Mouse (Mus musculus) common myeloid progenitor, adult 5-6 weeks (primary cell): Measurements from ENCODE around the gene Adnp. TPM values are rescaled to one million over a fixed set of nuclear protein-coding genes. Genes with fewer than 3 reads are reported as not detected.
A peak's percentile ranks its signal among the peaks of the same experiment; 100 is the strongest.

Experiments
- ATAC-seq: replicated peaks from 2 replicates; pipeline ENCODE4 v1.8.0; 2016; ENCODE audit warnings: low read depth, mild to moderate bottlenecking, moderate TSS enrichment, inconsistent platforms; ENCODE audit not compliant: poor library complexity, severe bottlenecking
- total RNA-seq: library from RNA; stranded (forward); fragments of 200-1000, 187-1606 nt; gene quantifications from 2 replicates; pipeline ENCODE4 v1.2.3, GENCODE M21; 2017

The Adnp gene
- total RNA-seq, 1 experiment from 2014 or later = 15.9 TPM

DNA sequence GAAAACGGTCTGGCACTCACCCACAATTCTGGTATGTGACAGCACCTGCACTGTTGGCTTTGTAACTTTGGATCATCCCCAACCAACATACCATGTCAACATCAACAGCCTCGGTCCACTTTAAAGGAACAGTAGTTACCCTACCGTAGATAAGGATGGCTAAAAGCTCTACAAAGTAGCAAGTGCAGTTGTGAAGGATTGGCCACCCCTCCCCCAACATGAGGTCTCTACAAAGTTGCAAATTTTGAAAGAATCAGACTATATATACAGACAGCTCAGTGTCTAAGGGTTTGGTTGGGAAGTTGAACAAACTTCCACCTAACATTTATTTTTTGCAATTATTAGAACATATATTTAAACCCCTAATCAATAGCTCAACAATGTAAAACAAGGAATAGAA, 971 bp upstream of the Adnp start:
- no peak for ATAC-seq

DNA sequence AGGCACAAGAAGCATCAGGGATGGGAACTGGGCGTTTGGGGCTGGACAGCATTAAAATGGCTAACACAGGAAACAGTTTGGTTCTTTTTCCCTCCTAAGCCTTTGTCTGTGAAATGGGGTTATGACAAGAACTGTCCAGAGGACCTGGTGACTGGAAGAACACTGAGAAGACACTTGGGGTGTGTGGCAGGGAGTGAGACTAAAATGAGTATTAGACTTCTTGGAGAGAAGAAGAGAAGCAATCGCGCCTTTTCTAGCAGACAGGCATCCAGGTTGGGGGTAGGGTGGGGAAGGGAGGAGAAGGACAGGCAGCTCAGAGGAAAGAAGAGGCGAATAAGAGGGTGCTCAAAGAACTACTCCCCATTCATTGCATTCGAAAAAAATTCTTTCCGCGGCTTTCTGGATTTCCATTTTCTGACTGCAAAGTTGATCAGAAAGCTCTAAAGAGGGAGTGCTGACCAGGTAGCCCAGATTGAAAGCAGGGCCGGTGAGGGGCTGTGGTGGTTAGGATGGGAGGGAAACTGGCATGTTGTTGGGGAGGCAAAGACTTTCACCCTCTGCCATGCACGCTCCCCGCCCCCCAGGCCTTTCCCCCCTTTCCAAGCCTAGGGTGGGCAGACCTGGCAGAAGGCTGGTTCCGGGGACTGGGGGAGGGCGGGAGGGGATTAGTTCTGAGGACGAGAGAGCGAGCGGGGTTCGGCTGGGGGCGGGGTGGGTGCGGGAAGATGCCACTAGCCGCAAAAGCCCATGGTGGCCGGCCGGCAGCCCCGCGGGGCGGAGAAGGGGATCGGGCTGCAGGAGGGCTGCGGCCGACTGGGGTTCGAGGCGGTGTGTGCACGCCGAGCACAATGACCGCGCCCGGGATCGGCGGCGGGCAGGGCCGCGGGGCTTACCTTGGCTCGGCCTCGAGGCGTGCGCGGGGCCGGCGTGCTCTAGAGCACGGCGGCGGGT, 956 bp downstream of the Adnp start:
- ATAC-seq = no peak

DNA sequence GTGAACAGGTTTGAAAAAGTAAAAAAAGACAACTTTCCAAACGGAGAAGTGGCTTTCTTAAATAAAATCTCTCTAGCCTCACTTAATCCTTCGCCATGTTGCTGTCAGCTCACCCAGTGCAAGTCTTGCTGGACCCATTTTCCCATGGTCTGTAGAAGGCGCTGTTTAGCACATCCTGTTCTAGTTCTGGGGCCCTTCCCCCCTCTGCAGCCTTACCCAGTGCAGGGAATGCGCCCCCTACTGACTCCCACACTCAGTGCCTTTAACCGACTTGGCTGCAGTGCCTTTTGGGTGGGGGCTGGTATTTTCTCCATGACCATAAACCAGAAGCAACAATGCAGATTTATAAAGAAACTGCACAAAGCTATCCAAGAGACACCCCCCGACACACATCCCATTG, 1.6 kb downstream of the Adnp start:
- ATAC-seq = peak; percentile 66

DNA sequence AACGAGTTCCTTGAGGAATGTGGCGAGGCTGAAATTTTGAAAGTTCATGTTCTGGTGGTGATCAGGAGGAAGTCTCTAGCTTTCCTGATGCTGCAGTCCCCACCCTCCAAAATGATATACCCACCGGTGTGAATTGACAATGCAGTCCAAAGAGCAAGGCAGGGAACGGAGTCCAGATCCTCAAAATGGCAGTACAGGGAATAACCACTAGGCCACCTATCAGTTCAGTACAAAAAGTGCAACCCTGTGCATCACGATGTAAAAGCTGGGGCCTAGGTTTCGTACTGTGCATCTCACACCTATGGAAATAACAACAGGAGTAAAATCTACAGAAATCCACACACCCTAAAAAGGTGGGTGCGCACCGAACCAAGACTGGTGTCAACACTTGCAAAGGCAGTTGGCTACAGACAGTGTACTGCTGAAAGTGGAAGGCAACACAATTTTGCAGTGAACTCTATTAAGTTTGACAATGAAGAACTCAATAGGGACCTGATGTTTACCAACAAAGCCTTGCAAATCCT, 2.4 kb downstream of the Adnp start:
- no peak for ATAC-seq

DNA sequence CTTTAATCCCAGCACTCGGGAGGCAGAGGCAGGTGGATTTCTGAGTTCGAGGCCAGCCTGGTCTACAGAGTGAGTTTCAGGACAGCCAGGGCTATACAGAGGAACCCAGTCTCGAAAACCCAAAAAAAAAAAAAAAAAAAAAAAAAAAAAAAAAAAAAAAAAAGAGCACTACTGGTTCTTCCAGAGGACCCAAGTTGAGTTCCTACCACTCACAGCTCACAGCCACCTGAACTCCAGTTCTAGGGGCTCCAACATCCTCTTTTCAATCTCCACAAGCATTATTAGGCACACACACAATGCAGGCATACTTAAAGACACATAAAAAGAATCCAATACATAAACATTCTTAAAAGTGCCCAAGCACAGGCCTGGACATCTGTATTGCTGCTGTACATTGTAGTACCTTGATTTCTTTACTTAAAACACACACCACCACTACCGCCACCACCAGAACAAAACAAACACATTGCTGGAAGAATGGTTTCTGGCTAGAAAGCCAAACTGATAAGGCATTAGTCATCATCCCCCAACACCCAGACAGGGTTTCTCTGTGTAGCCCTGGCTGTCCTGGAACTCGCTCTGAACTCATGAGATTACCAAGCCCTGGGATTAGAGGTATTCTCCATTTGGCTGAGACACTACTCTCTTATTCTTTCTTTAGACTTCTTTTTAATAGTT, 6.8 kb downstream of the Adnp start:
- ATAC-seq = peak; percentile 16; the same call in 1 of the 2 replicates

DNA sequence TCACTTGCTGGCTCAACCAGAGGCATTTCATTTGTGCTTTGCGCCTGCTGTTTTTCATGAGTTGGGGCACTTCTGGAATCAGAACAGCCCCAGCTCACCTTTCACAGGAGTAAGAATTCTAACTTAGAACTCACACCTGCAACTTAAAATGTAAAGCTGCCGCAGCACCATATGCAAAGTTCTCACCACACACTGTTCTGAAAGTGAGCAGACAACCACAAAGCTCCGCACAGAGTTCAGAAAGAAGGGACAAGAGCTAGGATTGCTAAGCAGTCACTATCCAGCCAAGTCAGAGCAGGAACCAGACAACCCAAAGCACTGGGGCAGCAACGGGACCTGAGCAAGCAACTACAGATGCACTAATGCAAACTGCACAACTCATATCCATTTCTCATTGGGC, 7.4 kb downstream of the Adnp start:
- no peak for ATAC-seq

DNA sequence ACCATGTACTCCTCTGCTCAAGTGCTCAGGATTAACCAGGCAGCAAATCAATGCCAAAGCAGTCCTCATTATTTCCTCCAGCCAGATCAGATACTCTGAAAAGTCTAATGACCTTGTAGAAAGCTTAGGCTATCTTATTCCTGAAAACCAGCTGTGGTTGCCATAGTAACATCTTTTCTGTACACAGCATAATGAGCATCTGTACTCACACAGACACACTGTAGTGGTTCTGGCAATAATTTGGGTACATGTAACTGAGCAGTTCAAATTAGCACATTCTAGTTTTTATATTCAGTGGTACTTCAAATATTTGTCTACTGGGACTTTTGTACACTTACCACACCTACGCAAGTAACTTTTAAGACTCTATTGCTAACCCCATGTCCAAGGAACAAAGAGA, 8.5 kb downstream of the Adnp start:
- no peak for ATAC-seq

DNA sequence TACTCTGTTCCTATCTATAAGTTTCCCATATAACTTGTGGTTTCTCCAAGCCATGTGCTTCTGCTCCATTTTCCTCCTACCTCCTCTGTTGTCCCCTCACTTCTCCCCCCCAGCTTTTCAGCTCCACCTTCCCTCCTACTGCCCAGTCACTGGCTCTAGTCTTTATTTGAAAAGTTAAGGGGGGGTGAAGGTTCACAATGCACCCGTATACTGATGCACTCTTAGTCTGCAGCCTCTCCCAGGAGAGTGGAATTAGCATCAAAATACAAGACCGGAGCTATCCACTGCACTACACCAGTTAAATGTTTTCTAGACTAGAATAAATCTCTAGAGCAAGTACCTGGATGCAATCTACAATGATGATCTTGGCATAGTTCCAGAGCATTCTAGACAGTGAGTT, 11.2 kb downstream of the Adnp start:
- ATAC-seq = no peak

DNA sequence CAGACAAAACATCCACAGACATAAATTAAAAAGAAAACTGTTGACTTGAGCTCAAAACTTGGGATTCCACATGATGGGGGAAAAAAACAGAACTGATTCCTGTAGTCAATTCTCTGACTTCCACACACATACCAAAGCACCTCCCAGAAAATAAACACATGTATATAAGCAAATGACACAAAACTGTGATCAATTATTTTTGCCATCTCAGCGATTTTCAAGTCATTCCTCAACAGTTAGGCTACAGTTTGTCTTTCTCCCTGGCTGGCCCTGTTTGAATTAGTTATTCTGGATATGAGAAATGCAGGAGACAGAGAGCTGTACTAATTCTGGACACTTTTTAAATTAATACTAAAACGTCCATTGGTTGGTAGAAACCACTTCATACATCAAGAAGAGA, 13.2 kb downstream of the Adnp start:
- ATAC-seq = no peak

DNA sequence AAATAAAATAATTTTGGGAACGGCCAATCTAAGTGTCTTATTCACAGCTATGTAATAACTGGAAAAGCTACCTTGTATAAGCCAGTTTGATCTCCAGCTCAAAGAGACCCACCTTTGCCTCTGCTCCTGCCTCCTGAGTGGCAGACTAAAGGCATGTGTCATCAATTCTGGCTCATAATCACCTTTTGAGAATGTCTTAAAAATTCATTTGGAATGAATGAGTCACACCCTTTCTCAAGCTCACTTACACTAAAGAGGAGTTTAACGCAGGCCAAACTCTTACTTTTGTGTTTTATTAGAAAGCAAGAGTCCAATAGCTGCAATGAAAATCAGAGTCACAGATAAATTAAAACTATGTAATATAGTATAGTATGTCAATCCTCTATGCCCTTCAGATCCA, 15.1 kb downstream of the Adnp start:
- no peak for ATAC-seq

DNA sequence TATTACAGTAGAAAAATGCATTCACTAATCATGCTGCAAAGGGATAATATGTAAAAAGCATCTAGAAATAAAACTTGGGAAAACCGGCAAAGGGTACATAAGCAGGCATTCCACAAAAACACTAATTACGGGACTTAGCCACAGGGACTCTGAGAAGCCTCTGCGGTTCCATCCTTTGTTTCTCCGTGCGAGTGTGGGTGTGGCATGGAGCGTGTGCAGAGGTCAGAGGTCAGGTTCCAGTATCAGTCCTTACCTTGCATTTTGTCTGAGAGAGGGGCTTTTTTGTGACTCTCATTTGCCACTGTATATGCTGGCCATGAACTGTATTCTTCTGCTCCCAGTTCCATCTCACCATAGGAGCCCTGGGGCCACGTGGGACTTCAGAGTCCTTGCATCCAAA, 31.0 kb downstream of the Adnp start:
- no peak for ATAC-seq

DNA sequence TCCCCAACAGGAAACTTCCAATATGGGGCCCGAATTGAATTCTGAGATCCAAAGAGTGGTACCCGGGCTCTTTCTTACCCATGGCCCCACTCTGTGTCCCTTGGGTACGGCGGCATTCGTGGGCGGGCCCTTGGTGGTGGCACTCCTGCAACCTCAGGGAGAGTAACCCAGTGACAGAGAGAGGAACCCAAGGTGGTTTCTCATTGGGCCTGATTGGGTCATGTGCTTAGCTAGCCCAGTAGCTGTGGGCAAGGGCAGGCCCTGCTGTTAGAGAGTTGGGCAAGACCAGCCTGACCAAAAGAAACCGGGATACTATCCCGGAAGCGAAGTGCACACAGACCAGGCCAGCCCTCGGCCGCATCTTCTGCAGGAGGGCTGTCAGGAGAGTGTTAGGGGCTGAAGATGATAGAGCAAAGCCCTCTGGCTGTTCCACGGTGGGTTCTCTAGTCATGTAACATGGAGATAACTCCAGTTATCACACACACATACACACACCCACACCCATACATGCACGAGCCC, 36.7 kb downstream of the Adnp start:
- ATAC-seq = peak; percentile 99

DNA sequence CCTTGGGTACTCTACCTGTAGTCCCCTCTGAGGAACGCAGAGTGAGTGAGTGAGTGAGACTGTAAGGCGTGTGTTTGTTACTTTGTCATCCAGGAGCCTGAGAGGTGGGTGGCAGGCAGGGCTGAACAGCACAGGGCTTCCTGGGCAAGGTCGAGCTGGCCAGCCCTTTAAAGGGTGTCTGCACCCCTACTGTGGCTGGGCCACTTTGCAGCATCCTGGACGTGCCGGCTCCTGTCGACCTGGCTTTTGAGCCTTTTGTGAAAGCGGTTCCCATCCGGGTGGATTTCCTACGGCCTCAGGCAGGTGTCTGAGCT, 37.2 kb downstream of the Adnp start:
- peak; percentile 17; the same call in 1 of the 2 replicates for ATAC-seq

DNA sequence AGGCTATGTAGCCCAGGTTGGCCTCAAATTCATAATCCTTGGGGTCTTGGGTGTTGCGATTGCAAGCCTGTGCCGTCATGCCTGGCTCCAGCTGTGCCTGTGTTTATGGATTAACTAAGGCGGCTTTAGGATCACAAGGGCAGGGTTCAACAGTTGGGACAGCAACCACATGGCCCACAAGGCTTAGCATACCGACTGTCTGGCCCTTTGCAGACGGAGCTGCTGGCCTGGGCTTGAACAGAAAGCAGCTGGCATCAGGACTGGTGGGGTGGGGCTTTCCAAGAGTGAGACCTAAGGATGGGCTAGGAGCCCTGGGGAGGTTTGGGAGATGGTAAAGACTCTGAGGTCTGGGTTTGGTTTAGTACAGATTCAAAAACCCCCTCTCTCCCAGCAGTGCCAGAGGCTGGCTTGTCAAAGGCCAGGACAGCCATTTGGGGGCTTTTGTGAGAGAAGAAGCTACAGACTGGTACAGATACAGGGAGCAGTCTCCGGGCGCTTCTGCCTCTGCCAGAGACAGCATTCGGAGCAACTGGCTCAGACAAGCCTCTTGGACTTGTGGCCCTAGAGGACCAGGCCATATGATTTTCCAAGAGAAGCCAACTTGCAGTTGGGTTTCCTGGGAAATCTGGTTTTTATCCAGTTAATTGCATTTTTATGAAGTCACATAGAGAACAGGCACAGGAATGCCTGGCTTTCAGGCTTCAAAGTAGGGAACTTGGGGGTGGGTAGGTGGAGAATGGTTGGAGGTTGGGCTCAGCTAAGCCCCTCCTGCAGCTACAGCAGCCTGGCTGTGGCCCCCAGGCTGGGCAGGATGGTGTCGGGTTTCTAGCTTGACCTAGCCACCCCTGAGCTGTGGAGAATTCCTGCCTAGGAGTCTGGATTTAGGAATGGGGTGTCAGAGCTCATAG, 37.8 kb downstream of the Adnp start:
- ATAC-seq = no peak

DNA sequence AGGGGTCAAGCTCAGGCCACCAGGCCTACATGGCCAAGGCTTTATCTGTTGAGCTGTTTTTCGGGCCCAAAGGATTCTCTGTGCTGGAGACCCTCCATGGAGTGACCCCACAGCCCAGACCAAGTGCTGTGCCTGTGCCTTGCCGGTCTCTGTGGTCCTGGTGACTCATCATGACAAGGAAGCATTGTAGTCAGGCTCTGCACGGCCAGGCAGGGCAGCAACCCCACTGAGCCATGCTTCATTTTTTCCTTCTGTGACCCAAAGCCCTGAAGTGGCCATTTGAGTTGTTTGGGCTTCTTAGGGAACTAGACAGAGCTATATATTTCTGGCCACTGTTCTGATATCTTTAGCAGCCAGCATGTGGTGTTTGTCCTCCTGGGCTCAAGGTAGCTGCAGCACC, 39.1 kb downstream of the Adnp start:
- ATAC-seq = no peak

DNA sequence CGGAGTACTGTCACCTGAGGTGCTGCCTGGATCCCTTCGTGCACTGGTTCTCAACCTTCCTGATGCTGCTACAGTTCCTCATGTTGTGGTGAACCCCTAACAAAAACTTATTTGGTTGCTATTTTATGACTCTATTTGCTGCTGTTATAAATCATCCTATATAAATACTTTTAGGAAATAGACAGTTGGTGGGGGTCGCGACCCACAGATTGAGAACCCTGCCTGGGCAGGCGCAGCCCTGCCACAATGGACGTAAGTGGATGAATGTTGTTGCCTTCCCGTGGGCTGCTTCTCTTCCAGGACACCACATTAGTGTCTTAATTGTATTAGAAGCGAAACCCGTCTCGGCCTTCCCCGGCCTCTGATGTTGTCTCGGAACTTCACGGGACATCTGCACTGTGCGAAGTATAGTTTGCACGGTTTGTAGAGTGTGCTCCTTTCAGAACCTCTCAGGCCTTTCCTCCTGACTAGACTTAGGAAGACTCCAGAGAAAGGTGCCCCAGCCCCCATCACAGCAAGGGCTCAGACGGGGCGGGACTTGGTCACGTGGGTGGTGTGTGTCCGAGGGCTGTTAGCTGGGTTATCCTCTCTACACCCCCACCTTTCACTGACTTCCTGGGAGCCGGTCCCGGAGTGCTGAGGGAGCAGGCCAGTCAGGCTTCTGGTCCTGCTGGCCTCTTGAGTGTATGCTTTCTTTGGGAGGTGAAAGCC, 40.0 kb downstream of the Adnp start:
- no peak for ATAC-seq

DNA sequence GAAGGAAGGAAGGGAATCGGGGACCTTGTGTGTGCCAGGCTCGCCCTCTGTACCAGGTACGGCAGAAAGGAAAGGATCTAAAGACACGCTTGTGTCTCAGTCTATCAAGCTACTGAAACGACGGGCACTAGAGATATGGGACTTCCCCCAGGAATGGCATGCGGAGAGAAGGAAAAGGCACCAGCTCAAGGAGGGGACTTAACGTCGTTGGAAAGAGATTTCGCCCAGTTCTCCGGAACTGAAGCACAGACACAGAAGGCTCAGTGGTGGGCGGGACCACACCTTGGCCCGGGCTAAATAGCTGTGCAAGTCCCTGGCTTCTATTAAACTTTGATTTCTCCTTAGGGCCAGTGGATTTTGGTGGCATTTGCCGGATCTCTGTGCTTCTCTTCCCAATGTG, 44.9 kb downstream of the Adnp start:
- ATAC-seq = no peak

DNA sequence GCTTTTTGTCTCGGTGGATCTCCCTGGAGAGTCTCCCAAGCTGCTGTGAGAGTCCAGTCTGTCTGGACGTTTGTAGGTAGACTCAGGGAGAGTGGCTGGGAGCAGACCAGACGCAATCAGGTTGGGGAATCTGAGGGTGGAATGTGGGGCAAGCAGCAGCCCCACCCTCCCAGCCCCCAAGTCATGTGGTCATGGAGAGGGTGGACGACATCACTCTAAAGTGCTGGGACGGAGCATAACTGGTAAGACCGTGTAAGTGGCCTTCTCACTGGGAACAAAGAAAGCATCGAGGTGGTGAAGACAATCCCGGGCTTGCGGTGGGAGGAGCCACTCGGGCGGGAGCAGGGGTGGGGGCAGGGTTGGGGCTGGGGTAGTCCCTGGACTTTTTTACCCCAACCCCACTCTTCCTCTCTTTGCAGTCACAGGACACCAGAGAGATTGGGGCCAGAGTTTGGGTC, 45.4 kb downstream of the Adnp start:
- no peak for ATAC-seq

DNA sequence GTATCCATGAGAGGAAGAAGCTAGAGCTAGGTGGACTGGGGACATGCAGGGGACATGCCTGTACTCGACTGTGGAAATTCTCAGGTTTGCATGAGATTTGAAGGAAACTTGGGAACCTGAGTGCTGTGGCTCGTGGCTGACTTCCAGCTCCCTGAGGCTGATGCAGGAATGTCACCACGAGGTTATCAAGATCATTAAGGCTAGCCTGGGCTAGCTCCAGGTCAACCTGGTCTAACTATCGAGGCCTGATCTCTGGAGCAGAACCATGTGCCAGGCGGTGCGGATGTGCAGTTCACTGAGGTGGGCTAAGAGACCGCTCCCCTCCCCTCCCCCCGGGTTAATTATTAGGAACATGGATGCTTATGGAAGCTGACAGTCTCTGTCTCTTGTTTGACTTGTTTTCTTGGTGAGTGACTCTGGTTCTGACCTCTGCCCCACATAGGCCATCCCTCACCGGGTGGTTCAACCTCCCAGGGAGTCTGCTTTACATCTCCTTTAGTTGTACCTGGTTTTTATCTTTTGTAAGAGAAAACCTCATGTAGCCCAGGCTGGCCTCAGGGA, 46.5 kb downstream of the Adnp start:
- ATAC-seq = no peak
